Mouse (Mus musculus): ENCODE data around the gene Pygo1.

DNA sequence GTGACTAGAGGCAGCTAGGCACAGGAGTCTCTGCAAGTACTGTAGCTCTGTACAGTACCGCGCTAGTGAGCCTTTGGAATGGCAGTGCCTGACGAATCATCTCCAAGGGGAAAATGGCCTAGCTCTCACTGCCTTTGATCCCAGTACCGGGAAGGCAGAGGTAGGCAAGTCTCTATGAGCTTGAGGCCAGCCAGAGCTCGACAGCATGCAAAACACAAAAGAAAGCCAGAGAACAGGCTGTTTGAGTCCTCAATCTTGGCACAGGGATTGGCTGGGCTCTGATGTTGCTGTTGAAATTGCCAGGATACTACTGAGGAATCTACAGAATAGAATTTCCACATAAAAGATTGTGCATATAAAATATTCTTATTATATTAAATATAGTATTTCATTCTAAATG lies 47.0 kb downstream of the Pygo1 start:
- TF ChIP-seq CTCF (IDR thresholded peaks at IDR 0.05; ENCODE audit: control insufficient read depth, insufficient read depth, insufficient read length) (no peak), MAX (IDR thresholded peaks at IDR 0.05) (no peak), CEBPB (IDR thresholded peaks at IDR 0.05; ENCODE audit: low read depth) (no peak), FOSL1 (IDR thresholded peaks at IDR 0.05; ENCODE audit: insufficient read depth, low read length, poor library complexity, severe bottlenecking) (no peak), MYOD1 (IDR thresholded peaks at IDR 0.05; ENCODE audit: control insufficient read depth, insufficient read length, low read depth) (no peak), USF1 (IDR thresholded peaks at IDR 0.05; ENCODE audit: low read depth) (no peak)

Measured in C2C12 (cell line).